In genomic region chr10:84967645-84968044, GRCm38 (mm10) we compare ENCODE assay signal across 9 mouse cellular contexts. TPM values are rescaled to one million over a fixed set of nuclear protein-coding genes. Genes with fewer than 3 reads are reported as not detected.
DNase-seq lines count a peak whose midpoint lies in the region; ATAC-seq and TF ChIP-seq lines count a peak whose summit lies in the region.
"Had no signal": no experiment of that assay in that cellular context is flagged by ENCODE, and none has a peak within 500 bp of the region (broad histone marks: within the 10 kb centered on the region; RNA-seq: fewer than 3 reads in every experiment).

No protein-coding gene starts in this region.

- peak overlapping the region; percentile 81 to 89 for H3K27ac ChIP-seq in heart, embryonic 14.5 days (replicated peaks in 1 of 2; ENCODE audit: control insufficient read depth in 1 of 2, insufficient read depth in 1 of 2, low read depth in 2 of 2, low read length in 2 of 2)
- H3K27ac ChIP-seq in kidney, postnatal 0 days, result peak overlapping the region; percentile 47; the same call in 1 of the 2 replicates
- H3K27ac ChIP-seq in neural tube, embryonic 14.5 days (ENCODE audit: low read depth, low read length), result peak overlapping the region; percentile 62

- H3K4me2 ChIP-seq in heart, embryonic 14.5 days (ENCODE audit: low read length), result peak overlapping the region; percentile 55
- no peak overlapping the region for H3K4me2 ChIP-seq in kidney, postnatal 0 days (ENCODE audit: low read length)
- no peak overlapping the region for H3K4me2 ChIP-seq in neural tube, embryonic 14.5 days (ENCODE audit: low read depth, low read length)

- peak; percentile 28 for DNase-seq in gastrocnemius, postnatal 14 days
- DNase-seq in gastrocnemius, postnatal 36 days, result no peak
- DNase-seq in kidney, postnatal 0 days (ENCODE audit: low spot score), result peak; percentile 84
- DNase-seq in urinary bladder, postnatal 10 days (ENCODE audit: low spot score), result no peak
- DNase-seq in urinary bladder, postnatal 4 days (ENCODE audit: low spot score in 2 of 2), result no peak

- H3K27me3 ChIP-seq in heart, embryonic 14.5 days (ENCODE audit: control insufficient read depth, insufficient read depth, low read length), result no peaks in the 10 kb centered on the region
- no peaks in the 10 kb centered on the region for H3K27me3 ChIP-seq in kidney, postnatal 0 days (ENCODE audit: insufficient read depth, low read length)
- H3K27me3 ChIP-seq in neural tube, embryonic 14.5 days (ENCODE audit: control insufficient read depth, insufficient read depth, low read length), result no peaks in the 10 kb centered on the region
- H3K27me3 ChIP-seq: CH12.LX had no signal

- no peak overlapping the region for H3K4me3 ChIP-seq in heart, embryonic 14.5 days (ENCODE audit: control insufficient read depth in 1 of 2, insufficient read depth in 1 of 2, low read depth in 1 of 2, low read length in 2 of 2)
- no peak overlapping the region for H3K4me3 ChIP-seq in kidney, postnatal 0 days (replicated peaks; ENCODE audit: low read depth, low read length)
- H3K4me3 ChIP-seq in neural tube, embryonic 14.5 days (ENCODE audit: low read depth, low read length), result no peak overlapping the region

- WGBS in heart, embryonic 14.5 days, result 26% methylated on average over 6 of the region's 6 CpGs
- 11% methylated on average over 6 of the region's 6 CpGs for WGBS in kidney, postnatal 0 days
- WGBS in neural tube, embryonic 14.5 days, result 12% methylated on average over 6 of the region's 6 CpGs

- no peak for TF ChIP-seq CTCF in kidney, postnatal 0 days (IDR thresholded peaks at IDR 0.05; ENCODE audit: low read depth)

- H3K36me3 ChIP-seq in heart, embryonic 14.5 days (ENCODE audit: control insufficient read depth, insufficient read depth, low read length), result peaks cover 36% of the 10 kb centered on the region
- H3K36me3 ChIP-seq in kidney, postnatal 0 days (ENCODE audit: insufficient read depth, low read length), result 0 out of 2 replicates have a peak, but pooled peaks cover 9% of the 10 kb centered on the region
- H3K36me3 ChIP-seq in neural tube, embryonic 14.5 days (ENCODE audit: control insufficient read depth, insufficient read depth, low read length), result peaks cover 9% of the 10 kb centered on the region; the same call in 1 of the 2 replicates

- intact Hi-C loops in gastrocnemius, postnatal 14 days (cut with DNase I; ENCODE audit: low total_unique reads), result no loop called here
- intact Hi-C loops in gastrocnemius, postnatal 36 days (cut with DNase I), result no loop called here

- H3K4me1 ChIP-seq in heart, embryonic 14.5 days (ENCODE audit: control insufficient read depth in 2 of 2, insufficient read depth in 2 of 2, low read length in 2 of 2), result peaks cover 11 to 39% of the 10 kb centered on the region in 2 experiments
- peaks cover 8% of the 10 kb centered on the region for H3K4me1 ChIP-seq in kidney, postnatal 0 days (replicated peaks; ENCODE audit: insufficient read depth, low read length)
- H3K4me1 ChIP-seq in neural tube, embryonic 14.5 days (ENCODE audit: control insufficient read depth, insufficient read depth, low read length), result peaks cover 31% of the 10 kb centered on the region

- H3K9me3 ChIP-seq in heart, embryonic 14.5 days (ENCODE audit: control insufficient read depth, low read length), result no peaks in the 10 kb centered on the region
- H3K9me3 ChIP-seq in kidney, postnatal 0 days (replicated peaks; ENCODE audit: low read length), result no peaks in the 10 kb centered on the region
- H3K9me3 ChIP-seq in neural tube, embryonic 14.5 days (ENCODE audit: control insufficient read depth, low read length), result no peaks in the 10 kb centered on the region

- ATAC-seq in heart, embryonic 14.5 days (ENCODE audit: insufficient number of reproducible peaks, insufficient read depth, low FRiP score, low read depth), result no peak; the same call in 1 of the 2 replicates
- ATAC-seq in kidney, postnatal 0 days (replicated peaks; ENCODE audit: low FRiP score, low read depth), result peak; percentile 66
- ATAC-seq in neural tube, embryonic 14.5 days (ENCODE audit: low read depth), result peak; percentile 36; the same call in 1 of the 2 replicates
- ATAC-seq in erythroblast, adult 5-6 weeks (replicated peaks; ENCODE audit: low FRiP score, poor library complexity, severe bottlenecking), result no peak

- peak overlapping the region; percentile 49; the same call in 1 of the 2 replicates for H3K9ac ChIP-seq in heart, embryonic 14.5 days (ENCODE audit: low read length)
- no peak overlapping the region for H3K9ac ChIP-seq in kidney, postnatal 0 days (ENCODE audit: low read depth, low read length)
- no peak overlapping the region for H3K9ac ChIP-seq in neural tube, embryonic 14.5 days (replicated peaks; ENCODE audit: low read depth, low read length)

RNA-seq across cellular contexts. Expression of gene Ric8b, which starts 50.2 kb away (rescaled TPM):
- 10 to 100 TPM; 34.5 to 35.0 TPM for total RNA-seq in gastrocnemius, postnatal 14 days (2021)
- 10 to 100 TPM; 31.6 to 37.6 TPM for total RNA-seq in gastrocnemius, postnatal 36 days (2021)
- 14.9 and 17.2 TPM in 2 replicates for polyA plus RNA-seq in heart, embryonic 14.5 days (2014; fragmentation: Nextera tagmentation; extraction: Ambion mirVana)
- polyA plus RNA-seq in kidney, postnatal 0 days (2015; fragmentation: Nextera tagmentation; extraction: Ambion mirVana), result 16.3 and 17.2 TPM in 2 replicates
- 52.5 and 57.3 TPM in 2 replicates for polyA plus RNA-seq in neural tube, embryonic 14.5 days (2014; fragmentation: Nextera tagmentation; extraction: Ambion mirVana)
- 1.9 and 3.3 TPM in 2 replicates for total RNA-seq in erythroblast, adult 5-6 weeks (2015; ENCODE audit: low replicate concordance)
- total RNA-seq in erythroblast, adult 5-6 weeks (2017; ENCODE audit: low replicate concordance), result 4.6 and 5.2 TPM in 2 replicates

Comparison
In these comparisons a context has a peak if more than half of its experiments do, and no peak if none do; other contexts are left out.
1. DNase-seq: peak in gastrocnemius, postnatal 14 days (single experiment) and kidney, postnatal 0 days (single experiment); none in gastrocnemius, postnatal 36 days (0 of 2), urinary bladder, postnatal 10 days (single experiment) and urinary bladder, postnatal 4 days (0 of 2).
2. ATAC-seq: peak in kidney, postnatal 0 days (single experiment) and neural tube, embryonic 14.5 days (single experiment); none in heart, embryonic 14.5 days (single experiment) and erythroblast, adult 5-6 weeks (single experiment).
3. RNA of gene Ric8b, which starts 50.2 kb away (total RNA-seq): 31.6 to 37.6 TPM in gastrocnemius, postnatal 36 days and 34.5 to 35.0 TPM in gastrocnemius, postnatal 14 days; 1.9 to 5.2 TPM in erythroblast, adult 5-6 weeks; every median in the first group is over 4 times any median in the second.
4. Peak in every context shown above with its lines, with median percentiles within 50 percentile points of each other: H3K27ac ChIP-seq.